Mouse (Mus musculus): ENCODE data around the gene Man2b2. TPM values are rescaled to one million over a fixed set of nuclear protein-coding genes. Genes with fewer than 3 reads are reported as not detected.

Gene Man2b2
- total RNA-seq, 2 experiments from 2014 or later = 4.7 to 6.2 TPM

- intact Hi-C loops (cut with DNase I) = no loop called here
- no peak for TF ChIP-seq CTCF (IDR thresholded peaks at IDR 0.05)
- DNase-seq = no peak
Measured at GRCm38 (mm10) chr5:36778901-36779300, 51.6 kb downstream of the Man2b2 start.

DNA sequence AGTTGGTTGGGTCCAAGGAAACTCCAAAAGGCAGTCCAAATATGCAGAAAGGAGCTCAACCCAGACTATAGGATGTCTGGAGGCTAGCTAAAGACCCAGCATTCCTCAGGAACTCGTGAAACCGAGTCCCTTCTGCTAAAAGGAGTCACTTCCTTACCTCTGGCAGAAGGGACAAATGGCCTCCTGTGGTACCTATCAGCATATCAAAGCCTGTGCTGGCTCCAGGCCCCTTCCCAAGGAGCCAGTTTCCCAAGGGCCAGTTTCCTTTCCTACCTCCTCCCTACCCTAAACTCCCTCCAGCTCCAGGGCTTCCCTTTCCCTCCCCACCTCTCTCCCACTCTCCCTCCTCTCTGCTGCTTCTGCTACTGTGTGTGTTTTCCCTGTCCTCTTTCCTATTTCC is 53.3 kb downstream of the Man2b2 start:
- no peak for TF ChIP-seq CTCF (IDR thresholded peaks at IDR 0.05)
- DNase-seq = no peak
- Histone ChIP-seq H3K4me3 (no peak overlapping the region), H3K27ac (no peak overlapping the region)
- intact Hi-C loops (cut with DNase I) = no loop called here

More at GRCm38 (mm10) chr5:36778901-36779300, 51.6 kb downstream of the Man2b2 start:
- Histone ChIP-seq H3K27ac (no peak overlapping the region), H3K4me3 (no peak overlapping the region)

DNA sequence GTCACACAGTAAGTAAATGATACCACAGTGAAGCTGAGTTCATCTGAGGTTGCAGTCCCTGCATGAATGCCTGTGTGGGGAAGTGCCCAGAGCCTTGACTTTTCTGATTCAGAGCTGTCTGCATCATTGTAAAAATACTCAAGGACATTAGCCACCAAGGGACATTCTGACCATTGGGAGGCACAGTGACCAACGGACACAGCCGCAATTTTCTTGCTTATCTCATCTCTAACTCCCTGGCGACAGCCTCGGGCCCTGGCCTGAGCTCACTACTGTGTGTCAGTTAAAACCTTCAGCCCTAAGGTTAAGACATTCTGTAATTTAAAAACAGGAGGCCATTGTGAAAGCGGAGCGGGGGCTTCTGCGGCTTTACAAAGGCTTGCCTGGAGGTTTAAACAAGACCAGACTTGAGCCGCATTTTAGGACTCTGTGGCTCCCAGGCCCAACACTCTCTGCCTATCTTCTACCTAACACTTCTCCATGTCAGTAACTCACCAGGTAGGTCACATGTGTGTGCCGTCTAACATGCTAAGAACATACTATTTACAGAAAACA is 54.4 kb downstream of the Man2b2 start:
- Histone ChIP-seq H3K27ac (no peak overlapping the region), H3K4me3 (no peak overlapping the region)
- no peak for DNase-seq
- intact Hi-C loops (cut with DNase I) = no loop called here
- no peak for TF ChIP-seq CTCF (IDR thresholded peaks at IDR 0.05)

- no peak for DNase-seq
- intact Hi-C loops (cut with DNase I) = no loop called here
- TF ChIP-seq CTCF (IDR thresholded peaks at IDR 0.05) = no peak
- Histone ChIP-seq H3K27ac (no peak overlapping the region), H3K4me3 (no peak overlapping the region)
Measured at GRCm38 (mm10) chr5:36775317-36775716, 55.1 kb downstream of the Man2b2 start.

DNA sequence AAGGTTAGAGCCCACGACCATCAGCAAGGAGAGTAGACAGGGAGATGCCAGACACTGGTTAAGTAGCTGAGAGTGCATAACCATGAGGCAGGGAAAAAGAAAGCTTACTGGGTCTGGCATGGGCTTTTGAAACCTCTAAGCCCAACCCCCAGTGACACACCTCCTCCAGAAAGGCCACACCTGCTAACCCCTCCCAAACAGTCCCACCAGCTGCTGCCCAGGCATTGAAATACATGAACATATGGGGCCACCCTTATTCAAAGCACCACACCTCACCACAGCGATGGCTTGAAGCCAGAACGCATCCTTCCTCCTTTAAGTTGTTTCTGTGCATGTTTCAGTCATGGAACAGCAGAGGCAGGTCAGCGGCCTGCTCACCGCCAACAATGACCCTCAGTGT is 57.9 kb downstream of the Man2b2 start:
- intact Hi-C loops (cut with DNase I) = no loop called here
- no peak for DNase-seq
- Histone ChIP-seq H3K27ac (no peak overlapping the region), H3K4me3 (no peak overlapping the region)
- no peak for TF ChIP-seq CTCF (IDR thresholded peaks at IDR 0.05)

GRCm38 (mm10) chr5:36769603-36770002 is 60.9 kb downstream of the Man2b2 start:
- intact Hi-C loops (cut with DNase I) = no loop called here
- no peak for DNase-seq
- TF ChIP-seq CTCF (IDR thresholded peaks at IDR 0.05) = no peak
- no peak overlapping the region for H3K27ac ChIP-seq
- H3K4me3 ChIP-seq = no peak overlapping the region

DNA sequence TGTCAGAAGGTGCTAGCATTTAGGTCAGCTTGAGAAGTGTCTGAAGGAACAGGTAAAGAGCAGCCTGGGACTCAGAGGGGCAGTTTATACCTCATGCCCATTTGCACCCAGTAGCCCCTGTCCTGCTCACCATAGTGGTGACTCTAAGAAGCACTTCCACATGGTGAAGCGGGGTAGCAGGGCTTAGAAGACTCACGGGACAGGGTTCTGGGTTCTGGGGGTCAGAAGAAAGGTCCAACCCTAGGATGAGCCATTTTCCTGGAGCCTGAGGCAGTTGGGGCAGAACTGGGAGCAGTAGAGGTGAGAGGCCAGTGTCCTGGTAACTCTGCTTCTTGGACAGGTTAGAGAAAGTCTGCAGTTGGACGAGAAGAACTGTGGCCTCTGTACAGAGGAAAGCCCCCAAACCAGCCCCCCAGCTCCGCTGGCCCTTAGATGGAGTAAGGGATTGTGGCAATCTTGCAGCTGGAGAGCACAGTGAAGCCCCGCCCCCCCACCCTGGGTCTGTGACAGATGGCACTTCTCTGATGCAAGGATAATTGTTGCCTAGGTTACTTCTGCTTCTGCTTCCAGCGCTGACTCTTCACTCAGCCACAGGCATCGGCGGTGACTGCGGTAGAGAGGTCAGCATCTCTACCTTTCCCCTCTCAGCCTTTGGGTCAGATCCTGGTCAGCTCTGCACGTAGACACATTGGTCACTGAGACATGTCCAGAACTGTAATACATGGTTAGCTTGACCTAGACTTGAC is 63.3 kb downstream of the Man2b2 start:
- no peak overlapping the region for H3K4me3 ChIP-seq
- intact Hi-C loops (cut with DNase I) = no loop called here
- TF ChIP-seq CTCF (IDR thresholded peaks at IDR 0.05) = no peak
- H3K27ac ChIP-seq = no peak overlapping the region
- DNase-seq = no peak

- TF ChIP-seq CTCF (IDR thresholded peaks at IDR 0.05) = no peak
- DNase-seq = no peak
- Histone ChIP-seq H3K27ac (no peak overlapping the region), H3K4me3 (no peak overlapping the region)
- intact Hi-C loops (cut with DNase I) = no loop called here
Measured at GRCm38 (mm10) chr5:36759848-36760247, 70.6 kb downstream of the Man2b2 start.

DNA sequence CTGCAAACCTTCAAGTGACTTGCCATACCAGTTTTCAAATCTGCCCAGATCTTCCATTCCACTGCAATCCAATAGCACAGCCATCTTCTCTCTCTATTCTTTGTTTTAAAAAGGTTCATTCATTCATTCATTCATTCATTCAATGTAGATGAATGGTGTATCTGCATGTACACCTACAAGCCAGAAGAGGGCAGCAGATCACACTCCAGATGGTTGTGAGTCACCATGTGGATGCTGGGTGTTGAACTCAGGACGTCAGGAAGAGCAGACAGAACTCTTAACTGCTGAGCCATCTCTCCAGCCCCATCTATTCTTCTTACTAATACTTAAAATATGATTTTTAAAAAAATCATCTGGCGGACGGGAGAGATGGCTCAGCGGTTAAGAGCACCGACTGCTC is 73.4 kb downstream of the Man2b2 start:
- no peak overlapping the region for H3K27ac ChIP-seq
- intact Hi-C loops (cut with DNase I) = no loop called here
- TF ChIP-seq CTCF (IDR thresholded peaks at IDR 0.05) = peak; percentile 57
- no peak overlapping the region for H3K4me3 ChIP-seq
- no peak for DNase-seq

Other genes starting within 250 kb of the Man2b2 start
- gene Tbc1d14, start 237.4 kb downstream of the Man2b2 start, total RNA-seq (2021) = 10 to 100 TPM; 14.3 to 16.7 TPM
- gene D5Ertd579e, start 134.6 kb downstream of the Man2b2 start, total RNA-seq (2021) = 10 to 100 TPM; 86.4 to 98.1 TPM
- 10 to 100 TPM in 1 of 2 experiments, 1 to 10 TPM in 1; 9.1 to 11.0 TPM for gene Bloc1s4, start 82.0 kb downstream of the Man2b2 start, total RNA-seq (2021)
- gene Mrfap1, start 33.9 kb downstream of the Man2b2 start, total RNA-seq (2021) = 100 to 1,000 TPM; 207 to 261 TPM
- under 1 TPM; 0.17 to 0.18 TPM for gene Ppp2r2c, start 37.9 kb upstream of the Man2b2 start, total RNA-seq (2021)
- gene Wfs1, start 158.6 kb upstream of the Man2b2 start, total RNA-seq (2021) = 10 to 100 TPM; 49.9 to 86.0 TPM

Measured in gastrocnemius, adult 2 months (tissue).